Mouse (Mus musculus): ENCODE data around the gene Olfr870. TPM values are rescaled to one million over a fixed set of nuclear protein-coding genes. Genes with fewer than 3 reads are reported as not detected.
"Not testable (repeated sequence)": the region's sequence is repeated elsewhere in the genome, so short reads cannot be mapped to it uniquely, and the experiment has no call there.

Gene Olfr870
- polyA plus RNA-seq (2015; fragmentation: Nextera tagmentation; extraction: Ambion mirVana), result not detected in 2 replicates

DNA sequence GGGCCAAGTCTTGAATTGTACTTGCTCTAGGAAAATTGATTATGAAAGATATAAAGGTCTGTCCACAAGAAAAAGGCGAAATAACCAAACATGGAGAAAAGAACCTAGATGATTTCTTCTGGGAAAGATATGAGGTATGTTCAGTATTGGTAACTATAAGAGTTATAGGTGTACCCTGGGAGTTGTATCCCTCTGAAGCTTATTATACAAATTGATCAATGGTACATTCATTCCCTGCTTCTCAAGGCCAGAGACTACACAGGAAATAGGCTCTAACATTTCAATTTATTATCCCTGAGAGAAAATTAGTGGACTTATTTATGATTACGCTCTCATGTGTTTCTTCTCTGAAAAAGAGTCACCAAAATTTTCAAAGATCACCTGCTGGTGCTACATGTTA, at the start of gene Olfr870:
Olfr870 (minus strand) TSS at position 101 of the 400 bp plus-strand sequence.
- no peak within 1 kb of the TSS for H3K27ac ChIP-seq (ENCODE audit: low read length)
- H3K4me2 ChIP-seq (ENCODE audit: low read depth, low read length), result no peak within 1 kb of the TSS
- no peak within 1 kb of the TSS for H3K9ac ChIP-seq (ENCODE audit: low read length)
- H3K4me3 ChIP-seq (ENCODE audit: low read length), result no peak within 1 kb of the TSS
- no peaks in the 10 kb centered on the region for H3K27me3 ChIP-seq (ENCODE audit: control insufficient read depth, insufficient read depth, low read length)
- ATAC-seq (replicated peaks; ENCODE audit: extremely low read depth, insufficient read depth, low FRiP score), result no peak
- no peaks in the 10 kb centered on the region; the same call in 1 of the 2 replicates for H3K9me3 ChIP-seq (replicated peaks; ENCODE audit: control insufficient read depth, low read length)
- H3K36me3 ChIP-seq (ENCODE audit: control insufficient read depth, insufficient read depth), result no peaks in the 10 kb centered on the region
- H3K4me1 ChIP-seq (ENCODE audit: control insufficient read depth, insufficient read depth, low read length), result no peaks in the 10 kb centered on the region
- WGBS, result 66% methylated on average over 2 of the region's 2 CpGs

- no peak within 1 kb of the TSS for H3K4me2 ChIP-seq (ENCODE audit: low read depth, low read length)
- no peak within 1 kb of the TSS for H3K4me3 ChIP-seq (ENCODE audit: low read length)
- no peak for ATAC-seq (replicated peaks; ENCODE audit: extremely low read depth, insufficient read depth, low FRiP score)
- no peaks in the 10 kb centered on the region for H3K36me3 ChIP-seq (ENCODE audit: control insufficient read depth, insufficient read depth)
- no peaks in the 10 kb centered on the region for H3K4me1 ChIP-seq (ENCODE audit: control insufficient read depth, insufficient read depth, low read length)
- H3K9me3 ChIP-seq (replicated peaks; ENCODE audit: control insufficient read depth, low read length), result peaks cover 4% of the 10 kb centered on the region
- H3K9ac ChIP-seq (ENCODE audit: low read length), result no peak within 1 kb of the TSS
- no peaks in the 10 kb centered on the region for H3K27me3 ChIP-seq (ENCODE audit: control insufficient read depth, insufficient read depth, low read length)
- no peak within 1 kb of the TSS for H3K27ac ChIP-seq (ENCODE audit: low read length)
These were observed 38.0 kb upstream of the Olfr870 start, which contains the start of gene Olfr871 for GRCm38 (mm10) chr9:20211907-20212306. TSS of gene Olfr871 (plus strand) at chr9:20212207.

GRCm38 (mm10) chr9:20211477-20211876, 37.6 kb upstream of the Olfr870 start:
- no peak for ATAC-seq (replicated peaks; ENCODE audit: extremely low read depth, insufficient read depth, low FRiP score)
- 67% methylated on average over 2 of the region's 2 CpGs for WGBS

DNA sequence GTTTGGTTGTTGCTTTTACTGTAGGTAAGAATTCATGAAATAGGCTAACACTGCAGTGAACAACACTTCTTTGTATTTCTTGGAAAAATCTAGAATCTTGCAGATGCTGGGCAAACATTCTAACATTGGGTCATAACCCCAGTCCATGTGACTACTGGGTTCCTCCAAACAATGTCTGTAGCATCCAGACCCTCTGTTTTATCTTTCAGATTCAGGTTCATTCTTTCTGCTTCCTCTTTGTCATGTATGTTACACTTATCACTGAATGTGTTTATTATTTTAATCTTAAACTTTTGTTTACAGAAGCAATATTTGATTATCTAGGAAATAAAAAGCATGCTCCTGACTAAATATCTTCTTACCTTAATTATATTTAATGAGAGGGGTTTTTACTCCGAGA, 37.0 kb upstream of the Olfr870 start:
- Histone ChIP-seq H3K9me3 (replicated peaks; ENCODE audit: control insufficient read depth, low read length) (peaks cover 4% of the 10 kb centered on the region), H3K4me2 (ENCODE audit: low read depth, low read length) (no peak overlapping the region), H3K36me3 (ENCODE audit: control insufficient read depth, insufficient read depth) (no peaks in the 10 kb centered on the region), H3K27me3 (ENCODE audit: control insufficient read depth, insufficient read depth, low read length) (no peaks in the 10 kb centered on the region), H3K4me3 (ENCODE audit: low read length) (no peak overlapping the region), H3K9ac (ENCODE audit: low read length) (no peak overlapping the region), H3K4me1 (ENCODE audit: control insufficient read depth, insufficient read depth, low read length) (no peaks in the 10 kb centered on the region), H3K27ac (ENCODE audit: low read length) (no peak overlapping the region)
- no peak for ATAC-seq (replicated peaks; ENCODE audit: extremely low read depth, insufficient read depth, low FRiP score)
- WGBS, result 31% methylated on average over 1 of the region's 1 CpGs

More at GRCm38 (mm10) chr9:20211477-20211876, 37.6 kb upstream of the Olfr870 start:
- H3K4me1 ChIP-seq (ENCODE audit: control insufficient read depth, insufficient read depth, low read length), result no peaks in the 10 kb centered on the region
- H3K9me3 ChIP-seq (replicated peaks; ENCODE audit: control insufficient read depth, low read length), result peaks cover 4% of the 10 kb centered on the region
- H3K9ac ChIP-seq (ENCODE audit: low read length), result no peak overlapping the region
- no peak overlapping the region for H3K4me3 ChIP-seq (ENCODE audit: low read length)
- H3K27ac ChIP-seq (ENCODE audit: low read length), result no peak overlapping the region
- H3K27me3 ChIP-seq (ENCODE audit: control insufficient read depth, insufficient read depth, low read length), result no peaks in the 10 kb centered on the region
- H3K36me3 ChIP-seq (ENCODE audit: control insufficient read depth, insufficient read depth), result no peaks in the 10 kb centered on the region
- no peak overlapping the region for H3K4me2 ChIP-seq (ENCODE audit: low read depth, low read length)

DNA sequence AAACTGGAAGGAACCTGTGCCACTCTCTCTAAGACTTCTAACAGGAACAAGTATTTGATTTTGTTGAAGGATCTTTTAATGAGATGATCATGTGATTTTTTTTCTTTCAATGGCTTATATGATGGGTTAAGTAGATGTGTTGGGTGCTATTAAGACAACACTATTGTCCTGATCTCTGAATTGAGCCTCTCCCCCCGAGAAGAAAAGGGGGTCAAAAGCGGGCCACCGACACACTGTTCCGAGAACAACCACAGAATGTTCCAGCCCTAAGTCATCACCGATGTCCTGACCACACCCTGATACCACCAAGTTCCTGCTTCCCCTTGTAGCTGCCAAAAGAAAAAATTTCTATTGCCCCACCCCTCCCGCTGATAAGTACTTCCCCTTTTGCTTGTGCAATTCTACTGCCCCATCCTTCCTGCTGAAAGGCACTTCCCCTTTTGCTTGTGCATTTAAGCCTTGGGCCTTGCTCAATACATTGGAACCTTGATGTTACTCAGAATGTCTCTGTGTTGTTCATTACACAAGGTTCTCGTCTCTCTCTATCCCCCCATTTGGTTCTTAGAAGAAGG, 29.6 kb upstream of the Olfr870 start:
- H3K4me2 ChIP-seq (ENCODE audit: low read depth, low read length); H3K9ac ChIP-seq (ENCODE audit: low read length); H3K36me3 ChIP-seq (ENCODE audit: control insufficient read depth, insufficient read depth); H3K4me3 ChIP-seq (ENCODE audit: low read length); H3K9me3 ChIP-seq (replicated peaks; ENCODE audit: control insufficient read depth, low read length); ATAC-seq (replicated peaks; ENCODE audit: extremely low read depth, insufficient read depth, low FRiP score); H3K27me3 ChIP-seq (ENCODE audit: control insufficient read depth, insufficient read depth, low read length); H3K27ac ChIP-seq (ENCODE audit: low read length); H3K4me1 ChIP-seq (ENCODE audit: control insufficient read depth, insufficient read depth, low read length): not testable (repeated sequence)
- WGBS, result 78% methylated on average over 7 of the region's 7 CpGs

DNA sequence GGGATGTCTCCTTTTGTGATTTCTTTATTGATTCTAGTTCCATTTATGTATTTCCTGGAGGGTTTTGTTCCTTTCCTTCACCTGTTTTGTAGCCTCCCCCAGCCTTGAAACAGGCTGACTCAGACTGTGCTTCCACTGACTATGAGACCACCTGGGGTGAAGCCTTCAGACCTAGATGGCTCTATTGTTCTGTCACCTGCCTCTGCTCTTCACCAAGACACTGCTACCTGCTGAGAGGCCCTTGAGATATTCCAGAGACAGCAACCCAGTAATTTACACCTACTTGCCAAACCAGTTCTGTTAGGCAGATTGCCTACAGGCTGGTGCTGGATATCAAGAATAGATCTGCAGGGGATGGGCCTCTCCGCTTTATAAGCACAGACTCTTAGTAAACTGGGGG, 28.3 kb upstream of the Olfr870 start:
- no peaks in the 10 kb centered on the region for H3K36me3 ChIP-seq (ENCODE audit: control insufficient read depth, insufficient read depth)
- no peak for ATAC-seq (replicated peaks; ENCODE audit: extremely low read depth, insufficient read depth, low FRiP score)
- H3K4me3 ChIP-seq (ENCODE audit: low read length), result no peak overlapping the region
- H3K27ac ChIP-seq (ENCODE audit: low read length), result no peak overlapping the region
- peaks cover 3% of the 10 kb centered on the region for H3K9me3 ChIP-seq (replicated peaks; ENCODE audit: control insufficient read depth, low read length)
- no peak overlapping the region for H3K4me2 ChIP-seq (ENCODE audit: low read depth, low read length)
- WGBS, result 77% methylated on average over 1 of the region's 1 CpGs
- H3K9ac ChIP-seq (ENCODE audit: low read length), result no peak overlapping the region
- H3K4me1 ChIP-seq (ENCODE audit: control insufficient read depth, insufficient read depth, low read length), result no peaks in the 10 kb centered on the region
- no peaks in the 10 kb centered on the region for H3K27me3 ChIP-seq (ENCODE audit: control insufficient read depth, insufficient read depth, low read length)

DNA sequence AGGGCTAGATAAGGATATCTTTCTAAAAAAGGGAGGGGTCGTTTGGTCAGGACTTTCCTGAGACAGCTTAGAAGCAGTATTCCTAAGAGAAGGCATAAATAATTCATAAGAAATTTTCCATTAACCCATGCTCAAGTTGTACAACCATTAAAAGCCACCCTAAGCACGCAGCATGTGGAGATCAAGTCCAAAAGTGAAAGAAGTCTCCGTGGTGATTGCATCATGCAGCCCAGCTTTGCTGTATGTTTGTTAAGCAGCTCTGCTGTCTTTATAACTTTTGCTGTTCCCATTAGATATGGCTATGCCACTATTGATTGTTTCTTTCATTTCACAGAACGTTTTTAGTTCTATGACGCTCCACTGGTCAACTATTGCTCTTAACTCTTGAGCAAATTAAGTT, 5.6 kb upstream of the Olfr870 start:
- Histone ChIP-seq H3K9ac (ENCODE audit: low read length) (no peak overlapping the region), H3K27ac (ENCODE audit: low read length) (no peak overlapping the region), H3K27me3 (ENCODE audit: control insufficient read depth, insufficient read depth, low read length) (no peaks in the 10 kb centered on the region), H3K4me2 (ENCODE audit: low read depth, low read length) (no peak overlapping the region), H3K4me3 (ENCODE audit: low read length) (no peak overlapping the region), H3K9me3 (replicated peaks; ENCODE audit: control insufficient read depth, low read length) (no peaks in the 10 kb centered on the region; the same call in 1 of the 2 replicates), H3K36me3 (ENCODE audit: control insufficient read depth, insufficient read depth) (no peaks in the 10 kb centered on the region), H3K4me1 (ENCODE audit: control insufficient read depth, insufficient read depth, low read length) (no peaks in the 10 kb centered on the region)
- no peak for ATAC-seq (replicated peaks; ENCODE audit: extremely low read depth, insufficient read depth, low FRiP score)
- WGBS, result 57% methylated on average over 5 of the region's 5 CpGs

GRCm38 (mm10) chr9:20149706-20150105, 24.2 kb downstream of the Olfr870 start:
- H3K27me3 ChIP-seq (ENCODE audit: control insufficient read depth, insufficient read depth, low read length), result no peaks in the 10 kb centered on the region
- WGBS, result 81% methylated on average over 3 of the region's 3 CpGs
- H3K4me2 ChIP-seq (ENCODE audit: low read depth, low read length), result no peak overlapping the region
- ATAC-seq (replicated peaks; ENCODE audit: extremely low read depth, insufficient read depth, low FRiP score), result no peak
- H3K27ac ChIP-seq (ENCODE audit: low read length), result no peak overlapping the region
- H3K4me1 ChIP-seq (ENCODE audit: control insufficient read depth, insufficient read depth, low read length), result no peaks in the 10 kb centered on the region
- H3K9me3 ChIP-seq (replicated peaks; ENCODE audit: control insufficient read depth, low read length), result peaks cover 6% of the 10 kb centered on the region; the same call in 1 of the 2 replicates
- H3K4me3 ChIP-seq (ENCODE audit: low read length), result no peak overlapping the region
- no peak overlapping the region for H3K9ac ChIP-seq (ENCODE audit: low read length)
- H3K36me3 ChIP-seq (ENCODE audit: control insufficient read depth, insufficient read depth), result no peaks in the 10 kb centered on the region

- Histone ChIP-seq H3K4me3 (ENCODE audit: low read length) (no peak within 1 kb of the TSS), H3K9ac (ENCODE audit: low read length) (no peak within 1 kb of the TSS), H3K4me2 (ENCODE audit: low read depth, low read length) (no peak within 1 kb of the TSS), H3K9me3 (replicated peaks; ENCODE audit: control insufficient read depth, low read length) (no peaks in the 10 kb centered on the region), H3K27me3 (ENCODE audit: control insufficient read depth, insufficient read depth, low read length) (no peaks in the 10 kb centered on the region), H3K27ac (ENCODE audit: low read length) (no peak within 1 kb of the TSS), H3K36me3 (ENCODE audit: control insufficient read depth, insufficient read depth) (no peaks in the 10 kb centered on the region), H3K4me1 (ENCODE audit: control insufficient read depth, insufficient read depth, low read length) (no peaks in the 10 kb centered on the region)
- WGBS, result 71% methylated on average over 2 of the region's 2 CpGs
- no peak for ATAC-seq (replicated peaks; ENCODE audit: extremely low read depth, insufficient read depth, low FRiP score)
These were observed 45.1 kb downstream of the Olfr870 start, which contains the start of gene Olfr869 for GRCm38 (mm10) chr9:20128709-20129108. TSS of gene Olfr869 (plus strand) at chr9:20129009.

Data from heart, embryonic 16.5 days (tissue).